Mouse (Mus musculus): ENCODE data around the gene BC035044. TPM values are rescaled to one million over a fixed set of nuclear protein-coding genes. Genes with fewer than 3 reads are reported as not detected.
"Not testable (repeated sequence)": the region's sequence is repeated elsewhere in the genome, so short reads cannot be mapped to it uniquely, and the experiment has no call there.

The BC035044 gene
- polyA plus RNA-seq, 1 experiment from 2014 or later = 0.35 TPM

GRCm38 (mm10) chr6:128845998-128846542, 44.9 kb downstream of the BC035044 start:
- Histone ChIP-seq H3K36me3 (no peaks in the 10 kb centered on the region), H3K9ac (no peak overlapping the region), H3K4me1 (peaks cover 10% of the 10 kb centered on the region), H3K4me2 (replicated peaks) (no peak overlapping the region), H3K4me3 (no peak overlapping the region), H3K9me3 (replicated peaks) (no peaks in the 10 kb centered on the region), H3K27ac (no peak overlapping the region), H3K27me3 (no peaks in the 10 kb centered on the region)
- 48% methylated on average over 9 of the region's 9 CpGs for WGBS
- ATAC-seq (ENCODE audit: low FRiP score) = no peak

GRCm38 (mm10) chr6:128845319-128845979, 45.5 kb downstream of the BC035044 start:
- WGBS = 28% methylated on average over 7 of the region's 7 CpGs
- Histone ChIP-seq H3K4me3 (no peak overlapping the region), H3K27ac (peak overlapping the region; percentile 13; the same call in 1 of the 2 replicates), H3K4me2 (replicated peaks) (0 out of 2 replicates have a peak overlapping the region, but pooled peaks have one; percentile 6), H3K9ac (no peak overlapping the region), H3K36me3 (no peaks in the 10 kb centered on the region), H3K4me1 (peaks cover 10% of the 10 kb centered on the region), H3K9me3 (replicated peaks) (no peaks in the 10 kb centered on the region), H3K27me3 (no peaks in the 10 kb centered on the region)
- peak; percentile 1; the same call in 1 of the 2 replicates for ATAC-seq (ENCODE audit: low FRiP score)

- 77% methylated on average over 5 of the region's 5 CpGs for WGBS
- H3K4me3 ChIP-seq = no peak overlapping the region
Observed at GRCm38 (mm10) chr6:128844586-128845080, 46.3 kb downstream of the BC035044 start.

GRCm38 (mm10) chr6:128844131-128844530, 46.8 kb downstream of the BC035044 start:
- H3K36me3 ChIP-seq = no peaks in the 10 kb centered on the region
- peaks cover 15% of the 10 kb centered on the region for H3K4me1 ChIP-seq
- H3K27me3 ChIP-seq = no peaks in the 10 kb centered on the region
- WGBS = 31% methylated on average over 8 of the region's 8 CpGs
- H3K27ac ChIP-seq = no peak overlapping the region
- H3K9me3 ChIP-seq (replicated peaks) = no peaks in the 10 kb centered on the region
- H3K4me3 ChIP-seq = peak overlapping the region; percentile 82
- no peak overlapping the region for H3K9ac ChIP-seq
- H3K4me2 ChIP-seq (replicated peaks) = peak overlapping the region; percentile 67
- no peak for ATAC-seq (ENCODE audit: low FRiP score)

More at GRCm38 (mm10) chr6:128844586-128845080, 46.3 kb downstream of the BC035044 start:
- H3K4me1 ChIP-seq = peaks cover 14% of the 10 kb centered on the region
- no peak overlapping the region for H3K4me2 ChIP-seq (replicated peaks)
- no peaks in the 10 kb centered on the region for H3K27me3 ChIP-seq
- no peak overlapping the region for H3K27ac ChIP-seq
- H3K9ac ChIP-seq = no peak overlapping the region
- H3K9me3 ChIP-seq (replicated peaks) = no peaks in the 10 kb centered on the region
- ATAC-seq (ENCODE audit: low FRiP score) = no peak
- no peaks in the 10 kb centered on the region for H3K36me3 ChIP-seq

GRCm38 (mm10) chr6:128843479-128843992, 47.4 kb downstream of the BC035044 start:
- no peaks in the 10 kb centered on the region for H3K9me3 ChIP-seq (replicated peaks)
- peak; percentile 53 for ATAC-seq (ENCODE audit: low FRiP score)
- WGBS = under 1% methylated on average over 22 of the region's 22 CpGs

GRCm38 (mm10) chr6:128842945-128843478, 47.9 kb downstream of the BC035044 start:
- Histone ChIP-seq H3K4me2 (replicated peaks) (peak overlapping the region; percentile 67), H3K9ac (peak overlapping the region; percentile 81), H3K27me3 (no peaks in the 10 kb centered on the region), H3K27ac (peak overlapping the region; percentile 89), H3K9me3 (replicated peaks) (no peaks in the 10 kb centered on the region), H3K36me3 (no peaks in the 10 kb centered on the region), H3K4me3 (peak overlapping the region; percentile 82), H3K4me1 (peaks cover 15% of the 10 kb centered on the region)
- peak; percentile 76 for ATAC-seq (ENCODE audit: low FRiP score)
- under 1% methylated on average over 44 of the region's 44 CpGs for WGBS

More at GRCm38 (mm10) chr6:128843479-128843992, 47.4 kb downstream of the BC035044 start:
- Histone ChIP-seq H3K27ac (peak overlapping the region; percentile 89), H3K4me3 (peak overlapping the region; percentile 82), H3K4me1 (peaks cover 15% of the 10 kb centered on the region), H3K27me3 (no peaks in the 10 kb centered on the region), H3K9ac (peak overlapping the region; percentile 73), H3K36me3 (no peaks in the 10 kb centered on the region), H3K4me2 (replicated peaks) (peak overlapping the region; percentile 67)

GRCm38 (mm10) chr6:128842356-128842944, 48.5 kb downstream of the BC035044 start:
- ATAC-seq (ENCODE audit: low FRiP score) = no peak
- Histone ChIP-seq H3K27ac (peak overlapping the region; percentile 86), H3K4me1 (peaks cover 17% of the 10 kb centered on the region), H3K4me2 (replicated peaks) (peak overlapping the region; percentile 67), H3K27me3 (no peaks in the 10 kb centered on the region), H3K4me3 (peak overlapping the region; percentile 82), H3K9ac (peak overlapping the region; percentile 81), H3K36me3 (no peaks in the 10 kb centered on the region), H3K9me3 (replicated peaks) (no peaks in the 10 kb centered on the region)
- 2% methylated on average over 20 of the region's 20 CpGs for WGBS

GRCm38 (mm10) chr6:128841327-128842089, 49.4 kb downstream of the BC035044 start:
- Histone ChIP-seq H3K4me3 (peak overlapping the region; percentile 82), H3K9ac (no peak overlapping the region), H3K36me3 (no peaks in the 10 kb centered on the region), H3K9me3 (replicated peaks) (no peaks in the 10 kb centered on the region), H3K4me1 (peaks cover 23% of the 10 kb centered on the region), H3K27ac (no peak overlapping the region), H3K27me3 (no peaks in the 10 kb centered on the region), H3K4me2 (replicated peaks) (peak overlapping the region; percentile 67)
- no peak for ATAC-seq (ENCODE audit: low FRiP score)
- WGBS = 52% methylated on average over 4 of the region's 4 CpGs

- not testable (repeated sequence) for H3K4me2 ChIP-seq (replicated peaks); H3K27ac ChIP-seq; H3K36me3 ChIP-seq; H3K9me3 ChIP-seq (replicated peaks); H3K27me3 ChIP-seq; ATAC-seq (ENCODE audit: low FRiP score); H3K4me3 ChIP-seq; H3K9ac ChIP-seq
- H3K4me1 ChIP-seq = peaks cover 23% of the 10 kb centered on the region
- WGBS = 90% methylated on average over 3 of the region's 3 CpGs
Observed at GRCm38 (mm10) chr6:128840669-128841068, 50.3 kb downstream of the BC035044 start.

- no peaks in the 10 kb centered on the region for H3K36me3 ChIP-seq
- H3K4me1 ChIP-seq = peaks cover 23% of the 10 kb centered on the region
- peak overlapping the region; percentile 55 for H3K4me2 ChIP-seq (replicated peaks)
- peak overlapping the region; percentile 58; the same call in 1 of the 2 replicates for H3K27ac ChIP-seq
- 57% methylated on average over 7 of the region's 7 CpGs for WGBS
- H3K4me3 ChIP-seq = peak overlapping the region; percentile 72
- H3K9ac ChIP-seq = no peak overlapping the region
- no peaks in the 10 kb centered on the region for H3K27me3 ChIP-seq
- no peaks in the 10 kb centered on the region for H3K9me3 ChIP-seq (replicated peaks)
- no peak for ATAC-seq (ENCODE audit: low FRiP score)
Observed at GRCm38 (mm10) chr6:128839921-128840320, 51.0 kb downstream of the BC035044 start.

- Histone ChIP-seq H3K4me3 (peak overlapping the region; percentile 72), H3K36me3 (no peaks in the 10 kb centered on the region), H3K27me3 (no peaks in the 10 kb centered on the region), H3K9ac (peak overlapping the region; percentile 8; the same call in 1 of the 2 replicates), H3K4me2 (replicated peaks) (peak overlapping the region; percentile 55), H3K4me1 (peaks cover 23% of the 10 kb centered on the region), H3K27ac (peak overlapping the region; percentile 58), H3K9me3 (replicated peaks) (no peaks in the 10 kb centered on the region)
- 0% methylated on average over 17 of the region's 17 CpGs for WGBS
- peak; percentile 13 for ATAC-seq (ENCODE audit: low FRiP score)
Observed at GRCm38 (mm10) chr6:128839266-128839771, 51.6 kb downstream of the BC035044 start.
